Mouse (Mus musculus) kidney, postnatal 25 days (tissue): ENCODE results near the gene Ambra1.
"Not testable (repeated sequence)": the region's sequence is repeated elsewhere in the genome, so short reads cannot be mapped to it uniquely, and the experiment has no call there.

Experiments
- DNase-seq, 2 experiments: peaks; one replicate each; pipeline ENCODE4 v3.0.0; 2021; ENCODE audit warnings: mixed read lengths in 2 of 2

Gene Ambra1

GRCm38 (mm10) chr2:91729971-91730821 is at the start of gene Ambra1:
Gene Ambra1 (plus strand): TSS chr2:91730134.
- peak; percentile 87 to 93 for DNase-seq

DNA sequence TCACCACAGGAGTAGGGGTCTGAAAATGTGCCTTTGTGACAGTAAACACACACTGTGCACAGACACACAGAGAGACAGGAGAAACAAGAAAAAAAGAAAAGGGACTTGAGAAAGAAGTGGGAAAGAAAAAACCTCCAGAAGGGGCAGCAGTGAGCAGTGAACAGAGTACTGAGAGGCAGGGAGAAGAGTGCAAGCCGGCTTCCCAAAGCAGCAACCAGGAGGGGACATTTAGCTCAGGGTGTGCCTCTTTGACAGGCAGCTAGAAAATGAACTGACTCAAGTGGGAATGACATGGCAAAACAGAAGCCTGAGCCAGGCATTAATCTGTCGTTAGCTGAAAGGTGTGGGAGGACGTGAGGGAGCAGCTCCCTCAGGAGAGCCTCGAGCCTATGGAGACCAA is 47.1 kb upstream of the Ambra1 start:
- DNase-seq, result peak; percentile 36 to 74

- DNase-seq, result peak in 1 of 2 experiments; percentile 44
Observed at GRCm38 (mm10) chr2:91683919-91684318, 46.0 kb upstream of the Ambra1 start.

- peak in 1 of 2 experiments; percentile 54 for DNase-seq
Observed at GRCm38 (mm10) chr2:91689452-91689851, 40.5 kb upstream of the Ambra1 start.

DNA sequence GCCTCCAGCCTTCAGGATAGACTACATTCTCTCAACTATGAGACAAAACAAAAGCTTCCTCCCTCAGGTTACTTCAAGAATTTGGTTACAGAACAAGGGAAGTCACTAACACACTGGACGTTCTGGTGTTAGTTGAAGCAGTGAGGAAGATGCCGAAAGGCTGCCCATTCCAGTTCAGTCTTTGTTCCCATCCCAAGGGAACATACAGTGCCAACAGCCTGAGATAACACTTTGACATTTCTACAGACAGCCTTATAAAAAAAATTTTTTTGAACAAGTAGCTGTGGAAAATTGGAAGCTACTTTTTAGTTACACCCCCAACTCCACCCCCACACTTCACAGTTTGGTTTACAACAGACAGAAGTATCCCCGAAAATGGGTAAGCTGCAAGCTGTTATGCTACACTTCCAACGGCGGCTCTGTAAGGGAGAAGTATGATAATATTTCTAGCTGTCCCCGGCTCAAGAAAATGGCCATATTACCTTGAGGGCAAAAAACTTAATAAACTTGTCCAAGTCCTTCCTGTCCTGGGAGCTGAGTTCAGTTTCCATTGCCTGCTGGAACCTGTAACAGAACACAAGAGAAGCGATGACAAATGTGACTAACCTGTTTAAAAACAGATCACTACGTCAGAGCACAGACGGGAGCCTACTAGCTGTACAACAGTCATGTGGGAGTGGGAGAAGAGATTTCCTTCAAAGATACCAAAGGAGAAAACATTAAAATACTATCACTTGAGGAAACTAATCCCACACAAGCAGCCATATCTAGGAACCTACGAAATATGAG is 34.3 kb upstream of the Ambra1 start:
- no peak for DNase-seq

DNA sequence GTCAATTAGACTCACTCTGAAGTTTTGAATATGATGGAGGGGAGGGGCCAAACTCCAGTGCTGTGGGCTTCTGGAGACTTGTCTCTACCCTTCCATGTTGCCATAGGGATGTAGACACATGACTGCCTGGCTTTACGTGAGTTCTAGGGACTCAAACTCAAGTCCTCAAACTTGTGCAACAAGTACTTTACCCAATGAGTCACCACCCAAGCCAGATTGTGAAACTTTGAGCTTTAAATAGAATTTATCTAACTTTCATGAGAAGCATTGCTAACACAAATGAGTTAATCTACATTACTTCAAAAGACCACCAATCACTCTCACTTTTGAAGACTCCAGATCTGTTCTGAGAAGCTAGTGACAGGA is 33.7 kb upstream of the Ambra1 start:
- no peak for DNase-seq

- DNase-seq, result no peak
Observed at GRCm38 (mm10) chr2:91699225-91699624, 30.7 kb upstream of the Ambra1 start.

DNA sequence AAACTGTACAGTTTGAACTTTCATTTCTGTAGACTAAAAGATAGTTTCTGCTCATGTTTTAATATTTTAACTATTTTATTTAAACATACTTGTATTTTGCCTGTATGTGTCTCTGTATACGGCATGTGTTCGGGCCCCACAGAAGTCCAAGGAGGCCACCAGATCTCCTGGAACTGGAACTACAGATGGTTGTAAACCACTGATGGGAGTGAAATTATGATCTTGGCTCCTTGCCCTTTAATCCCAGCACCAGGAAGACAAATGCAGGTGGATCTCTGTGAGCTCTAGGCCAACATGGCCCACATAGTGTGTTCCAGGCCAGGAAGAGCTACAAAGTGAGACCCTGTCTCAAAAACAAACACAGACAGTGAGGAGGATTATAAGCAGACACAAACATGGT is 28.6 kb upstream of the Ambra1 start:
- no peak for DNase-seq

DNA sequence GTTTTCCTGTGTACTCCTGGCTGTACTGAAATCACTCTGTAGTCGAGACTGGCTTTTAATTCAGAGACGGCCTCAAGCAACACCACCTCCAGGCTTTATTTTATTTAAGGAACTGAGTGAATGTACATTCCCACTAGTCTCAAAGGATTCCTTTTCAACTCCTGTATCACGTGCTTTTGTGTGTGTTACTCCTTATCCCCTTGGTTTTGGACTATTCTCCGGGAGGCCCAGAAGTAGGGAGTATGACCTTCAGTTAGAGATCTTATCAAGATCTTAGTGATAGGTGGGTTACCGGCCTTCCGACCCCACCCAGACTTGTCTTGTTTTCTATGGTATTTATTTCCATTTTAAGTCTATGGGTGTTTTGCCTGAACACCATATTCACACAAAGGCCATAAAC is 24.2 kb upstream of the Ambra1 start:
- no peak for DNase-seq

- no peak for DNase-seq
Observed at GRCm38 (mm10) chr2:91706456-91706855, 23.5 kb upstream of the Ambra1 start.

DNA sequence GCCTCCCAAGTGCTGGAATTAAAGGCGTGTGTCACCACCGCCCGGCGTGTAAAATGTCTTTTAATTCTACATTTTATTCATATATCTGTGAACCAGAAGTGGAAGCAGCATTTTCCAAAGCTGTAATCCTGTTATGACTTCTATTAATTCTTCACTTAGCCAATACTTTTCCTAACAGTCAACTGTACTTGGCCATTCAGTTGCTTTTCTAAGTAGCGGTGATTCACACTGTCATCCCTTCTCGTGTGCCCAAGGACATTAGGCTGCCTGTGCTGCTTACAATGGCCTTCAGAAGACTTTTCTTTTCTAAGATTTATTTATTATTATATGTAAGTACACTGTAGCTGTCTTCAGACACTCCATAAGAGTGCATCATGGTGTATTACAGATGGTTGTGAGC is 21.6 kb upstream of the Ambra1 start:
- no peak for DNase-seq

GRCm38 (mm10) chr2:91710272-91711234 is 19.4 kb upstream of the Ambra1 start, which contains the start of the genes Atg13 and Harbi1:
Gene Atg13 (minus strand): TSS chr2:91710576.
Gene Harbi1 (plus strand): TSS chr2:91710852.
- peak; percentile 94 to 97 for DNase-seq

DNA sequence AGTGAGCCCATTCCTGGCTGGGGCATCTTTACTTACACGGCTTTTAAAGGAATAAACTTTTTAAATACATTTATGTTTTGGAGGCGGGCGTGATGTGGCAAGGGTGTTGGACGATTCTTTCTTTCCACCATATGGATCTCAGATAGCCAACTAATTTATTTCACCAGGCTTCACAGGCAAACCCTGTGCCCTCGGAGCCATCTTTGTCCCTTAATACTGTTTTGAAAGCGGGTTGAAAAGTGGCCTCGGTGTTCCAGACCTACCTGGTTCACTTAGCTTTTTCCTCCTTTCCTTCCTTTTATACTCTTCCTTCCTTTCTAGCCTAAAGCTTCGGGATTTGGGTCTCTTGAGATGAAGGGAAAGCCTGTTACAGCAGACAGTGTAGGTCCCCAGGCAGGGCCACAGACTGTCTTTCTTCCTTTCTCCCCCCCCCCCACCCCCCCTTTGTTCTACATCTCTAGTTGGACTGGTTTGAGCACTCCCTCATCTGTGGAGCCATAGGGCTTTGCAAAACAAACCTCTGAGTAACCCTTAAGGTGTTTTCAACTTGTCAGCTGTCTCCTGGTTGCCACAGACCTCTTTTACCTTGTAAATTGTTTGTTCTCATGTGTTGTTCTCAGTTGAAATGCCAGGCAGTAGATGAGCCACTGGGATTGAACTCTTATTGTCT is 18.5 kb upstream of the Ambra1 start:
- DNase-seq, result no peak

DNA sequence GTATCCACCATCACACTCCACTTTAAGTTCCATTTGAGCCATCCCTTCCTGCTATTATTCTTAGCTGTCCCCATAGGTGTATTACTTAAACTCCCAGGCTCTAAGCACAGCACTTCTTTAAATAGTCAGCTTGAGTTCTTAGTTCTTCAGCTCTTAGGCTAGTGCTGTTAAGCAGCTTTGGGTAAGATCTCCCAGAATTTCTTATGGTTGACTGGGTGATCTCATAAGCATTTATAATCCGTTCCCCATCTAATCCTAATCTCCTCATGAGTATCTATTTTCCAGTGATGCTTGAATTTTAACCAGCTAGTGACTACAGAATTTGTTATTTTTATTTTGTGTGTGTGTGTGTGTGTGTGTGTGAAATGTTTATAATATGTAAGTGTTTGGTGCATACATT is 15.0 kb upstream of the Ambra1 start:
- DNase-seq, result no peak

DNA sequence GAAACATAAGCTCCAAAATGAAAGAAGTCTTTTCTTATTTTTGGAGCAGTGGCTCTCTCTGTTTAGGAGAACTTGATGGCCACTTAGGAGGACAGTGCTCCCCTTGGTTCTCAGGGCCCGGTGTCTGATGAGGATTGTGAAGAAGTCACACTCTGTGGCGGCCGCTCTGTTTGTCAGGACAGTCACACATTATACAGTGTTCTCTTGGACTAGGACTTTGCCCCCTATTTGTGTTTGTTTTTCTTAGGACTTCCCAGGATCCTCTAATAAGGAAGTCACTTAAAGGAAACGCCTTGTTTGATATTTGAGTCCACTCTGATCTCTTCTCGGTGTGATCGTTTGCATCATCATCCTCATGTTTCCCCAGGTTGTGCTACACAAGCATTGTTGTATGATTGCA is 11.7 kb upstream of the Ambra1 start:
- peak; percentile 58 to 59 for DNase-seq

GRCm38 (mm10) chr2:91723382-91723781 is 6.6 kb upstream of the Ambra1 start:
- no peak for DNase-seq

- no peak for DNase-seq
Observed at GRCm38 (mm10) chr2:91723951-91724350, 6.0 kb upstream of the Ambra1 start.

GRCm38 (mm10) chr2:91724716-91725115 is 5.2 kb upstream of the Ambra1 start:
- no peak for DNase-seq

DNA sequence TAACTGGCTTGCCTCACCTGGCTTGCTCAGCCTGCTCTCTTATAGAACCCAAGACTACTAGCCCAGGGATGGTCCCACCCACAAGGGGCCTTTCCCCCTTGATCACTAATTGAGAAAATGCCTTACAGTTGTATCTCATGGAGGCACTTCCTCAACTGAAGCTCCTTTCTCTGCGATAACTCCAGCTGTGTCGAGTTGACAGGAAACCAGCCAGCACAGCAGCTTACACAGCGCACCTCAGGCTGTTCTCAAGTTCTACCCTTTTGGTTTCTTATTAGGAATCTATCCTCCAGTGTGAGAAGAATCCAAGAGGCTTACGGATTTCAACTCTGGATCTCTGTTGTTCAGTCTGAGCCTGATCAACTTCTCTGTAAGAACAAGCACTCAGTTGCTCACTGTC is 4.5 kb upstream of the Ambra1 start:
- not testable (repeated sequence) for DNase-seq

DNA sequence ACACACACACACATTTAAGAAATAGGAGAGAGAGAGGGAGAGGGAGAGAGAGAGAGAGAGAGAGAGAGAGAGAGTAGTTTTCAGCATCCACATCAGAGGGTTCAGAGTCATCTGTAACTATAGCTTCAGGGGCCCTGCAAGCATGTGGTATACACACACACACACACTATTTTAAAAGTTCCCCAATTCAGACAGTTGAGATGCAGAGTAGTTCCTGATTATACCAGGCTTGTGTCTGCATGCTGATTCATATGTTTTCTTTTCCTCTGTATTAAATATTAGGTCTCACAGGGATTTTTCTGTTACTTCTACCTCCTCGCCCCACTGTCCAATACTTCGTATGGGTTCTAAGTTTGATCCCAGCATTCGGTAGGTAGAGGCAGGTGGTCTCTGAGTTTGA is 2.9 kb upstream of the Ambra1 start:
- DNase-seq, result no peak

DNA sequence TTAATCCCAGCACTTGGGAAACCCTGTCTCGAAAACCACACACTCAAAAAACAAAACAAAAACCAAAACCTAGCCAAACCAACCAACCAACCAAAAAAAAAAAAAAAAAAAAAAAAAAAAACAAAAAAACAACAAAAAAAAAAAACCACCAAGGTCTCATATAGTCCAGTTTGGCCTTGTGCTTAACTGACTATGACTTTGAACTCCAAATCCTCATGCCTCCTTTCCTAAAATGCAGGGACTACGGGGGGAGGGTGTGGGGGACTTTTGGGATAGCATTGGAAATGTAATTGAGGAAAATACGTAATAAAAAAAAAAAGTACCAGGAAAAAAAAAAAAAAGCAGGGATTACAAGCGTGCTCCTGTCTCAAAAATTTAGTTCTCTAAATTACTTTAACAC is 363 bp upstream of the Ambra1 start:
- no peak for DNase-seq

DNA sequence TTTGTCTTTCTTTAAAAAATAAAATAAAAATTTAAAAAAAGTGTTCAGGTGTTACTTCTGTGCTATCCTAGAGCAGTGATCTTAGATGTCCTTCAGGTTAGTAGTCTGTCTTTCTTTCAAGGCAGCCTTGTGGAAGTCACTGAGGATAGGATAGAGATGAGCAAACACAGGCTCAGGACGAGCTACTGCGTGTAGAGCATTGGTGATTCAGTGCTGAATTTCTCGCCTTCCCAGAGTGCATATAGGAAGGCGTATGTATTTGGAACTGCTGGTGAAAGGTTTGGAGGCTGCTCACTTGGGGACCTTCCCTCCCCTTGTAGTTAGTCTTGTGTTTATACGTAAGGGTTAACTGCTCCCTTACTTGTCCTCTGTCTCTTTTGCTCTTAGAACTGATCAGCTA is 5.3 kb downstream of the Ambra1 start:
- no peak for DNase-seq
